Mouse (Mus musculus) olfactory bulb, adult 2 months (tissue): ENCODE measurements at regions not wholly inside any gene's neighbourhood (a gene's known extent, or its start where the extent isn't known, plus 50 kb on each side); places are given as distances from the start of the nearest gene placed in this dataset.

ENCODE experiments used
- CTCF ChIP-seq: fragments of 200-500 bp; IDR thresholded peaks from 2 replicates; pipeline ENCODE4 v1.5.1; 2012; ENCODE audit warnings: low read depth, mild to moderate bottlenecking, low read length, moderate library complexity; ENCODE audit not compliant: insufficient read depth
- POLR2A ChIP-seq: fragments of 200-500 bp; IDR thresholded peaks from 2 replicates; pipeline ENCODE4 v1.6.1; 2012; ENCODE audit warnings: mild to moderate bottlenecking, low read depth, low read length, moderate library complexity; ENCODE audit not compliant: insufficient read depth

DNA sequence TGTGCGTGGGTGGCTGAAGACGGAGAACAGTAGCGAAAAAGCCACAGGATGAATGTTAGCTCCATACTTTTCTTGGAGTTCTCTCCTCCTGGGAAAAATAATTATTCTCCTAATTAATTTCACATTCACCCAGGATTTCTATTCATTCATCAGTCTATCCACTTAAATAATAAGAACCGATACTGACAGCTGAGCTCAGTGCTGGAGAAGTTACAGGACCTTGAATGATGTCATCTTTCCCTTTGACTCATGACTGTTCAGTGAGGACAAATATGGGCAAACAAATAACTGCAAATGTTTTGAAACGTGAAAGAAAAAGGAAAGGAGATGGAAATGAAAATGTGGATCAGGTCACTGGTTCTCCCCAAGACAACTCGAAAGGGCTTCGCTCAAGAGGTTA is 635.7 kb upstream of the Kirrel3 start:
- TF ChIP-seq CTCF (no peak), POLR2A (no peak)
